Mouse (Mus musculus) neural tube, embryonic 10.5 days (tissue): ENCODE results near the gene Fbxl13.

Experiments
- DNase-seq: peaks from one replicate; pipeline ENCODE4 v3.0.0-alpha.2; 2017; ENCODE audit warnings: low spot score; ENCODE audit errors: extremely low spot score

Gene Fbxl13

GRCm38 (mm10) chr5:21486798-21487197 lies 158.6 kb downstream of the Fbxl13 start:
- no peak for DNase-seq

- no peak for DNase-seq
These were observed 160.1 kb downstream of the Fbxl13 start for GRCm38 (mm10) chr5:21485197-21485829.

- no peak for DNase-seq
These were observed 162.2 kb downstream of the Fbxl13 start for GRCm38 (mm10) chr5:21483275-21483674.

- DNase-seq = no peak
These were observed 162.8 kb downstream of the Fbxl13 start for GRCm38 (mm10) chr5:21482446-21483222.

- DNase-seq = no peak
These were observed 163.9 kb downstream of the Fbxl13 start for GRCm38 (mm10) chr5:21481521-21481920.

- DNase-seq = no peak
These were observed 165.7 kb downstream of the Fbxl13 start for GRCm38 (mm10) chr5:21479746-21480145.

- no peak for DNase-seq
These were observed 167.0 kb downstream of the Fbxl13 start for GRCm38 (mm10) chr5:21478428-21478827.

- no peak for DNase-seq
These were observed 177.3 kb downstream of the Fbxl13 start for GRCm38 (mm10) chr5:21468100-21468499.

- DNase-seq = no peak
These were observed 178.0 kb downstream of the Fbxl13 start for GRCm38 (mm10) chr5:21467387-21467786.

- no peak for DNase-seq
These were observed 204.5 kb downstream of the Fbxl13 start for GRCm38 (mm10) chr5:21440833-21441530.

- DNase-seq = no peak
These were observed 205.9 kb downstream of the Fbxl13 start for GRCm38 (mm10) chr5:21439446-21440110.

- no peak for DNase-seq
These were observed 207.0 kb downstream of the Fbxl13 start for GRCm38 (mm10) chr5:21438428-21438827.

- no peak for DNase-seq
These were observed 208.9 kb downstream of the Fbxl13 start for GRCm38 (mm10) chr5:21436471-21436975.

- DNase-seq = no peak
These were observed 211.1 kb downstream of the Fbxl13 start for GRCm38 (mm10) chr5:21434148-21434929.
